Mouse (Mus musculus) limb, embryonic 14.5 days (tissue): ENCODE data around the gene Apol7b. TPM values are rescaled to one million over a fixed set of nuclear protein-coding genes. Genes with fewer than 3 reads are reported as not detected.
"Not testable (repeated sequence)": the region's sequence is repeated elsewhere in the genome, so short reads cannot be mapped to it uniquely, and the experiment has no call there.

Experiments used
- ATAC-seq: fragments of 200-750 bp; cut with Nextera tagmentation; 2 replicates; pipeline ENCODE4 v1.8.0; 2017; ENCODE audit warnings: low read depth, moderate number of reproducible peaks, moderate TSS enrichment; ENCODE audit not compliant: low FRiP score
- DNase-seq: peaks from one replicate; pipeline ENCODE4 v3.0.0-alpha.2; 2015; ENCODE audit warnings: low spot score
- H3K27ac ChIP-seq: fragments of 300-500 bp; sonication (generic); replicated peaks from 2 replicates; pipeline ENCODE4 v1.5.1; 2014; ENCODE audit warnings: low read depth, mild to moderate bottlenecking, low read length, moderate library complexity, mixed read lengths
- H3K27me3 ChIP-seq: fragments of 300-500 bp; sonication (generic); 2 replicates; pipeline ENCODE4 v1.6.1; 2014; ENCODE audit warnings: low read length, mixed read lengths; ENCODE audit not compliant: control insufficient read depth, insufficient read depth
- H3K36me3 ChIP-seq: fragments of 300-500 bp; sonication (generic); 2 replicates; pipeline ENCODE4 v1.6.1; 2014; ENCODE audit warnings: mild to moderate bottlenecking, low read length, moderate library complexity, mixed read lengths; ENCODE audit not compliant: control insufficient read depth, insufficient read depth
- H3K4me1 ChIP-seq: fragments of 300-500 bp; sonication (generic); 2 replicates; pipeline ENCODE4 v1.6.1; 2014; ENCODE audit warnings: antibody characterized with exemption, low read length, mixed read lengths; ENCODE audit not compliant: control insufficient read depth, insufficient read depth
- H3K4me2 ChIP-seq: fragments of 300-500 bp; sonication (generic); replicated peaks from 2 replicates; pipeline ENCODE4 v1.6.1; 2014; ENCODE audit warnings: low read depth, mild to moderate bottlenecking, low read length, moderate library complexity; ENCODE audit not compliant: severe bottlenecking
- H3K4me3 ChIP-seq: fragments of 300-500 bp; sonication (generic); replicated peaks from 2 replicates; pipeline ENCODE4 v1.5.1; 2014; ENCODE audit warnings: low read length
- H3K9ac ChIP-seq: fragments of 300-500 bp; sonication (generic); 2 replicates; pipeline ENCODE4 v1.6.1; 2014; ENCODE audit warnings: mild to moderate bottlenecking, low read depth, low read length, moderate library complexity; ENCODE audit not compliant: severe bottlenecking
- H3K9me3 ChIP-seq: fragments of 300-500 bp; sonication (generic); 2 replicates; pipeline ENCODE4 v1.6.1; 2016; ENCODE audit warnings: low read length; ENCODE audit not compliant: control insufficient read depth
- POLR2A ChIP-seq: fragments of 200-500 bp; IDR thresholded peaks from 2 replicates; pipeline ENCODE4 v1.8.0; 2012; ENCODE audit warnings: inconsistent platforms, mild to moderate bottlenecking, moderate library complexity, borderline replicate concordance; ENCODE audit not compliant: insufficient read depth, insufficient read length; ENCODE audit errors: extremely low read depth
- WGBS: fragments of 180-500 bp; shearing (Covaris S2); extraction: QIAGEN DNeasy Blood & Tissue Kit; methylation state at CpG from one replicate; pipeline ENCODE4 v1.1.7; 2014; 5-methylcytosine and 5-hydroxymethylcytosine counted together
- polyA plus RNA-seq, 2 experiments: library from polyadenylated mRNA; depleted of rRNA in 1 of 2; stranded (reverse) in 1 of 2; unstranded in 1 of 2; fragments of >200 nt; fragmentation: Nextera tagmentation in 1 of 2; extraction: Ambion mirVana in 1 of 2; gene quantifications; 2 replicates each; pipeline versions ENCODE4 v1.2.1 to v1.2.3; 2012 to 2014

Apol7b gene
- polyA plus RNA-seq (2012; rRNA removed) (0.06 TPM in 2 replicates), polyA plus RNA-seq (2014; fragmentation: Nextera tagmentation; extraction: Ambion mirVana) (not detected in 2 replicates)

DNA sequence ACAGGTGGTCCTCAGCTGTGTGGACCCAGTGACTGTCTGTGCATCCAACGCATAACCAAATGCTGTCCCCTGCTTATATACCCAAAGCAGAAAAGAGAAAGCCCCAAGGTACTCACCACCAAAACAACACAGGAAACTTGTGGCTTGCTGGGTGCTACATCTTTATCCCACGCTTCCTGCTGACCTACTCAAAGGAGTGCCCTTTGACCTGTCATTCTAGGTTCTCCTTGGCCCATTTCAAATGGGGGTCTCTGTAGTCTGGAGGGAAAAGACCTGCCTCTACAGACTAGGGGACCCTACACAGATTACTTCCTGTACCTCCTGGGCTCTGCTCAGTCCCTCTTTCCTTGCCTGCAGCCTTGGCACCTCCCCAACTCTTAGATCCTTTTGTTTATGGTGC is at the start of gene Apol7b:
Gene Apol7b (minus strand): TSS at position 101 of the 400 bp plus-strand sequence.
- H3K4me1 ChIP-seq, H3K27ac ChIP-seq, H3K36me3 ChIP-seq, ATAC-seq, H3K27me3 ChIP-seq, H3K4me3 ChIP-seq, H3K9ac ChIP-seq, H3K9me3 ChIP-seq, H3K4me2 ChIP-seq, DNase-seq: not testable (repeated sequence)
- 81% methylated on average over 1 of the region's 2 CpGs for WGBS

DNA sequence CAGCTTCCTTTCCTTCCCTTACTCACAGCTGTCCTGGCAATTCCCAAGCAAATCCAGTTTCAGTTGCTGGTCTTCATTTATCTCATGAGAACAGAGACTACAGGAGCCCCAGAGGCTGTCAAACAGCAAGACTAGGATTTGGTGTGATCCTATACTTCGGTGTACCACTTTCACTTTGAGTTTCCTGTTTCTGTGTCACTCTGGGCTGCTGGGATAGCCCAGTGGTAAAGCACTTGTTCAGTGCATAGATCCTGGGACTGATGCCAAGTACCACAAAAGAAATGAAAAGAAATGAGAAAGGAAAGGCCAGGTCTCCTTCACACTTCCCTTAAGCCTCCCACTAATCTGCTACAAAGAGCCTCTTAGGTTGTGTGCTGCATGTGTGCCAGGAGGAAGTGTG is 47.4 kb upstream of the Apol7b start:
- not testable (repeated sequence) for ATAC-seq, H3K9ac ChIP-seq
- 83% methylated on average over 1 of the region's 1 CpGs for WGBS

DNA sequence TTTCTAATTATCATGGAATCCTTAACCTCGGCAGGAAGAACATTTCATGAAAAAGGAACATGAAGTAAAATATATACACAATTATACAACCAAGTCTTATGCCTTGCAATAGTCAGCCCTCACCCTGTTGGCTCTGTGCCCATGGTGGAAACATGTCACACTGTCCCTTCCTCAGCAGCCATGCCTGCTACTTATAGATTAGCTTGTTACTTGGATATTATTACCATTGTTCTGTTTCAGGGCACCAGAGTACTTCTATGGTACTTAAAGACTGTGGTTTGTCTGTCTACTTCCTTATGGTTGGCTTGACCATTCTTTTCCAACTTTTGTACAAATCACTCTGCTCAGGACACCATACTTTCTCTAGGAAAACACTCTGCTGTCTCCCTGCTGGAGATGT is 45.9 kb upstream of the Apol7b start:
- not testable (repeated sequence) for H3K36me3 ChIP-seq, H3K4me1 ChIP-seq, H3K27ac ChIP-seq, DNase-seq, H3K27me3 ChIP-seq, H3K4me3 ChIP-seq, H3K9me3 ChIP-seq, H3K9ac ChIP-seq, H3K4me2 ChIP-seq, ATAC-seq
- WGBS, result no CpG with 5 or more reads among the region's 1 CpGs

More for the DNA sequence above, 47.4 kb upstream of the Apol7b start:
- H3K36me3 ChIP-seq, H3K4me2 ChIP-seq, H3K27ac ChIP-seq, H3K4me1 ChIP-seq, H3K27me3 ChIP-seq, H3K4me3 ChIP-seq, H3K9me3 ChIP-seq, DNase-seq: not testable (repeated sequence)

DNA sequence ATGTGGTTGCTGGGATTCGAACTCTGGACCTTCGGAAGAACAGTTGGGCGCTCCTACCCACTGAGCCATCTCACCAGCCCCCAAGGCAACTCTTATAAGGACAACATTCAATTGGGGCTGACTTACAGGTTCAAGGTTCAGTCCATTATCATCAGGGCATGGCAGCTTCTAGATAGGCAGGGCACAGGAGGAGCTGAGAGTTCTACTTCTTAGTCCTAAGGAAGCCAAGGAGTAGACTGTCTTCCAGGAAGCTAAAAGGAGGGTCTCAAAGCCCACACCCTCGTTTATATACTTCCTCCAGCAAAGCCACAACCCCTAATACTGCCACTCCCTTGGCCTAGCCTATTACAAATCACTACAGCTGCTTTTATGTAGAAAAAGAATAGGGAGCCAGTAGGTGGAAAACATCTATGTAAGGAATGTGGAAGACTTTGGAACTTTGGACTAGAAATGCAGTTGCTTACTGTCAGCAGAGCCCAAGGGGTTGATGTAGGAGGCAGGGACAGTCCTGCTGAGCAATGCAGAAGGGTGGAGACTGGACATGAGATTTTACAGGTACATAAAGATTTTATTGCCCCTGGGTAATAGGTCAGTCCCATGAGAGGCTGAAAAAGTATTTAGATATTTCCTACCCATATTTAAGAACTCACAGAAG is 35.0 kb upstream of the Apol7b start:
- DNase-seq (no peak), ATAC-seq (no peak)
- Histone ChIP-seq H3K4me3 (no peak overlapping the region), H3K27me3 (no peaks in the 10 kb centered on the region), H3K4me2 (no peak overlapping the region), H3K36me3 (no peaks in the 10 kb centered on the region), H3K9ac (no peak overlapping the region), H3K9me3 (no peaks in the 10 kb centered on the region), H3K4me1 (no peaks in the 10 kb centered on the region), H3K27ac (no peak overlapping the region)
- no peak for TF ChIP-seq POLR2A
- 72% methylated on average over 4 of the region's 4 CpGs for WGBS

DNA sequence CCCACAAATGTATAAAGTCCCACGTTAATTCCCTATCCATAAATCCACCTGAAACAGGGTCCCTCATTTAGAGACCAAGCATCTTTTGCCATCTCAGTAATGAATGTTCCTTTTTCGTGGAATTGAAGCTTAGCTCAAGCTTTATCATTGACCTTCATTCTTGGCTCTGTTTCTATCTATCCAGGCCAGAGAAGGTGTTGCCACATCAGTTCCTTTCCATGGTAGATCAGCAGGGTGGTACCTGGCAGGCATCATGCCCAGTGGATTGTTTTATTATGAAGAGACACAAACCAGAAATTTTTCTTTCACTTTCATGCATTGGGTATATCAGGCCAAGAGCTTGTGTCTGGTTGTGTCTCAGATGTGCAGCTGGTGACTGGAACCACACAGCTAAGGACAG is 29.4 kb upstream of the Apol7b start, which contains the start of gene Apol10a:
Gene Apol10a (plus strand): TSS at position 355 of the 400 bp plus-strand sequence.
- DNase-seq, H3K9ac ChIP-seq, H3K4me1 ChIP-seq, H3K4me2 ChIP-seq, ATAC-seq, H3K36me3 ChIP-seq, H3K9me3 ChIP-seq, H3K27me3 ChIP-seq, H3K4me3 ChIP-seq, H3K27ac ChIP-seq: not testable (repeated sequence)
- WGBS, result 75% methylated on average over 2 of the region's 2 CpGs

DNA sequence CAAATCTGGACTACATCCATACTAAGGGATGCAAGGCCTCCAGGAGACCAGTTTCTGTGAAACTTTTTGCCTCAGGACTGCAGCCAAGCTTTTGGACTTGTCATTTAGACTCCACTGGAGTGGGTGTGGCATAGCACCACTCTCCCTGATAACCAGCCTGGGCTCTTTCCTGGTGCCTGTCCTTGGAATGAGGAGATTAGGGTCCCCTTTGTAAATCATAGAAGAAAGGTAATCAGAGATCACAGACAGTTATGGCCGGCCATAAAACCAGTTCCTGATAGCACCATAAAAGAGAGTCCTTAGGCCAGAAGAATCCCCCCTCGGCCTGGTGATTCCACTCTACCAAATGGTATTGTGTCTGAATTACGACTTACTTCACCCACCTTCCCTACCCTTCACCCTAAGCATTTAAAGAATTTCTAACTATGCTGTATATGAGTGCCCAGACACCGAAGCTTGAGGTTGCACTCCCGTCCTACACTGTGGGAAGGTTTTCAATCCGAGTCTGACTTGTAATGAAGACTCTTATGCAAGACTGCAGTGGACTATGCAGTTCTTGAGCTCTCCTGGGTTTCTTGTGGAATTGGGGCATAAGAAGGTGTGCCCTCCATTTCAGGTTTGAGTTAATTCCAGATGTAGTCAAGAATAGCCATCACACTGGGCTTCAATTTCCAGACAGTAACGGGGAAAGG is 27.6 kb upstream of the Apol7b start:
- WGBS, result 46% methylated on average over 7 of the region's 7 CpGs
- not testable (repeated sequence) for H3K36me3 ChIP-seq, H3K4me3 ChIP-seq, H3K27me3 ChIP-seq, H3K4me1 ChIP-seq, H3K9me3 ChIP-seq, ATAC-seq, H3K27ac ChIP-seq, H3K4me2 ChIP-seq, DNase-seq, H3K9ac ChIP-seq

DNA sequence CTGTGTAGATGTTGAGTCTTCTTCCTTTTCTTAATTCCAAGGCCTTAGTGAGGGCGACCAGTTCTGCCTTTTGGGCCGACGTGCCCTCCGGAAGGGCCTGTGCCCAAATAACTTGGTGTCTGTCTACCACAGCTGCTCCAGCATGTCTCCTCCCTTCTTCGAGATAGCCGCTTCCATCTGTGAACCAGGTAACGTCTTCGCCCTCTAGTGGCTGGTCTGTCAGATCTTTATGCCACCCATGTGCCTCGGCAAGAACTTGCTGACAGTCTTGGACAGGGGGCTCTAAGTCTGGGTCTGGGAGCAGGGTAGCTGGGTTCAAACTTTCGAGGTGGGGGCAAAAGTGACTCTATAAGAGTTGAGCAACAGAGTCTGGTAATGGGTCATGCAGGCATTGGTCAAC is 2.6 kb upstream of the Apol7b start:
- H3K27me3 ChIP-seq, H3K4me2 ChIP-seq, H3K9ac ChIP-seq, ATAC-seq, H3K36me3 ChIP-seq, H3K9me3 ChIP-seq, H3K4me3 ChIP-seq, H3K4me1 ChIP-seq, DNase-seq, H3K27ac ChIP-seq: not testable (repeated sequence)
- WGBS, result 53% methylated on average over 10 of the region's 10 CpGs

DNA sequence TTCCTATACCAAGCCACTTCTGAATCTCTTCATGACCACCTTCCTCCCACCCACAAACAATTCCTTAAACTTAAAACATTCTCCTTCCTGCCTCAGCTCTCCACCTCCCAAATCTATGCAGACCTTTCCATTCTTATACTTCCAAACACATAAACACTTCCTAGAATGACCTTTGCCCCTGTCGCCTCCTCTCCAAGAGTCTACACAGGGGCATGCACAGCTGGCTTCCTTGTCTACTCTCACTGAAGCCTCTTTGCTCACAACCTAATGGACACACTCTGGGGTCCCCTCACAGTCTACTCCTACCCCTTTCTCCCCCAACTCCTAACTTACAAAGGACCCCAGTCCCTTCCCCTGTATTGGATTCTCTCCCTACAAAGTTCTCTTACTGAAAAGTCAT is 1.6 kb downstream of the Apol7b start:
- H3K4me1 ChIP-seq, H3K27ac ChIP-seq, H3K4me2 ChIP-seq, ATAC-seq, H3K36me3 ChIP-seq, DNase-seq, H3K4me3 ChIP-seq, H3K27me3 ChIP-seq, H3K9me3 ChIP-seq, H3K9ac ChIP-seq: not testable (repeated sequence)
- WGBS, result 50% methylated on average over 1 of the region's 1 CpGs
